Mouse (Mus musculus): ENCODE results near the gene Zscan18. TPM values are rescaled to one million over a fixed set of nuclear protein-coding genes. Genes with fewer than 3 reads are reported as not detected.

Gene Zscan18
- total RNA-seq (2014; rRNA removed) (19.2 and 34.3 TPM in 2 replicates), polyA plus RNA-seq (2015; fragmentation: Nextera tagmentation; extraction: Ambion mirVana) (25.5 and 27.0 TPM in 2 replicates)

GRCm38 (mm10) chr7:12802866-12803726 lies at the start of gene Zscan18:
Gene Zscan18, minus strand, starts transcription at chr7:12803635.
- H3K9me3 ChIP-seq (ENCODE audit: low read length) = no peaks in the 10 kb centered on the region
- H3K27ac ChIP-seq (ENCODE audit: low read depth, low read length) = peak within 1 kb of the TSS; percentile 88
- H3K27me3 ChIP-seq (ENCODE audit: insufficient read depth, low read length) = no peaks in the 10 kb centered on the region
- H3K4me3 ChIP-seq (ENCODE audit: low read depth, low read length) = peak within 1 kb of the TSS; percentile 48
- DNase-seq (ENCODE audit: low spot score) (peak; percentile 94), ATAC-seq (ENCODE audit: low FRiP score) (peak; percentile 99)
- no peaks in the 10 kb centered on the region; the same call in 1 of the 2 replicates for H3K4me1 ChIP-seq (ENCODE audit: insufficient read depth, low read length)
- H3K9ac ChIP-seq (replicated peaks; ENCODE audit: low read length, poor library complexity, severe bottlenecking) = peak within 1 kb of the TSS; percentile 72
- peak within 1 kb of the TSS; percentile 83 for H3K4me2 ChIP-seq (ENCODE audit: low read depth, low read length, poor library complexity, severe bottlenecking)
- no peak for TF ChIP-seq CTCF (IDR thresholded peaks at IDR 0.05)
- H3K36me3 ChIP-seq (ENCODE audit: insufficient read depth, low read length) = peaks cover 12% of the 10 kb centered on the region
- 4% methylated on average over 29 of the region's 31 CpGs for WGBS

GRCm38 (mm10) chr7:12835779-12836178 lies 32.3 kb upstream of the Zscan18 start:
- Histone ChIP-seq H3K9me3 (ENCODE audit: low read length) (peaks cover 22% of the 10 kb centered on the region), H3K9ac (replicated peaks; ENCODE audit: low read length, poor library complexity, severe bottlenecking) (no peak overlapping the region), H3K4me1 (ENCODE audit: insufficient read depth, low read length) (no peaks in the 10 kb centered on the region), H3K4me2 (ENCODE audit: low read depth, low read length, poor library complexity, severe bottlenecking) (peak overlapping the region; percentile 57; the same call in 1 of the 2 replicates), H3K27ac (ENCODE audit: low read depth, low read length) (no peak overlapping the region), H3K4me3 (ENCODE audit: low read depth, low read length) (peak overlapping the region; percentile 62), H3K27me3 (ENCODE audit: insufficient read depth, low read length) (no peaks in the 10 kb centered on the region), H3K36me3 (ENCODE audit: insufficient read depth, low read length) (peaks cover 13% of the 10 kb centered on the region; the same call in 1 of the 2 replicates)
- DNase-seq (ENCODE audit: low spot score) = no peak
- ATAC-seq (ENCODE audit: low FRiP score) = no peak
- WGBS = 97% methylated on average over 4 of the region's 4 CpGs
- TF ChIP-seq CTCF (IDR thresholded peaks at IDR 0.05) = no peak

GRCm38 (mm10) chr7:12835193-12835671 lies 31.8 kb upstream of the Zscan18 start:
- Histone ChIP-seq H3K4me1 (ENCODE audit: insufficient read depth, low read length) (no peaks in the 10 kb centered on the region), H3K27me3 (ENCODE audit: insufficient read depth, low read length) (no peaks in the 10 kb centered on the region), H3K36me3 (ENCODE audit: insufficient read depth, low read length) (peaks cover 9% of the 10 kb centered on the region; the same call in 1 of the 2 replicates), H3K27ac (ENCODE audit: low read depth, low read length) (peak overlapping the region; percentile 57; the same call in 1 of the 2 replicates), H3K9me3 (ENCODE audit: low read length) (peaks cover 17% of the 10 kb centered on the region), H3K4me2 (ENCODE audit: low read depth, low read length, poor library complexity, severe bottlenecking) (peak overlapping the region; percentile 57), H3K9ac (replicated peaks; ENCODE audit: low read length, poor library complexity, severe bottlenecking) (peak overlapping the region; percentile 70), H3K4me3 (ENCODE audit: low read depth, low read length) (peak overlapping the region; percentile 62)
- DNase-seq (ENCODE audit: low spot score) (no peak), ATAC-seq (ENCODE audit: low FRiP score) (peak; percentile 57)
- 42% methylated on average over 13 of the region's 13 CpGs for WGBS
- TF ChIP-seq CTCF (IDR thresholded peaks at IDR 0.05) = no peak

- TF ChIP-seq CTCF (IDR thresholded peaks at IDR 0.05) = peak; percentile 43
- peak; percentile 88 for DNase-seq (ENCODE audit: low spot score)
- no peaks in the 10 kb centered on the region for H3K27me3 ChIP-seq (ENCODE audit: insufficient read depth, low read length)
- peaks cover 14% of the 10 kb centered on the region; the same call in 1 of the 2 replicates for H3K9me3 ChIP-seq (ENCODE audit: low read length)
- WGBS = 4% methylated on average over 47 of the region's 47 CpGs
- ATAC-seq (ENCODE audit: low FRiP score) = peak; percentile 94
- H3K4me1 ChIP-seq (ENCODE audit: insufficient read depth, low read length) = no peaks in the 10 kb centered on the region
- peaks cover 7% of the 10 kb centered on the region; the same call in 1 of the 2 replicates for H3K36me3 ChIP-seq (ENCODE audit: insufficient read depth, low read length)
- peak within 1 kb of the TSS; percentile 62 for H3K4me3 ChIP-seq (ENCODE audit: low read depth, low read length)
- H3K9ac ChIP-seq (replicated peaks; ENCODE audit: low read length, poor library complexity, severe bottlenecking) = peak within 1 kb of the TSS; percentile 70
- H3K4me2 ChIP-seq (ENCODE audit: low read depth, low read length, poor library complexity, severe bottlenecking) = peak within 1 kb of the TSS; percentile 57
- peak within 1 kb of the TSS; percentile 57 for H3K27ac ChIP-seq (ENCODE audit: low read depth, low read length)
These were observed 31.0 kb upstream of the Zscan18 start, which contains the start of gene Zfp110 for GRCm38 (mm10) chr7:12834162-12835120. Gene Zfp110, plus strand, starts transcription at chr7:12834761.

- ATAC-seq (ENCODE audit: low FRiP score) (peak; percentile 96), DNase-seq (ENCODE audit: low spot score) (peak; percentile 96)
- under 1% methylated on average over 40 of the region's 40 CpGs for WGBS
- H3K9ac ChIP-seq (replicated peaks; ENCODE audit: low read length, poor library complexity, severe bottlenecking) = peak within 1 kb of the TSS; percentile 98
- peak within 1 kb of the TSS; percentile 67 for H3K4me2 ChIP-seq (ENCODE audit: low read depth, low read length, poor library complexity, severe bottlenecking)
- H3K4me1 ChIP-seq (ENCODE audit: insufficient read depth, low read length) = peaks cover 6% of the 10 kb centered on the region; the same call in 1 of the 2 replicates
- no peak for TF ChIP-seq CTCF (IDR thresholded peaks at IDR 0.05)
- no peaks in the 10 kb centered on the region for H3K27me3 ChIP-seq (ENCODE audit: insufficient read depth, low read length)
- H3K36me3 ChIP-seq (ENCODE audit: insufficient read depth, low read length) = no peaks in the 10 kb centered on the region
- peaks cover 12% of the 10 kb centered on the region; the same call in 1 of the 2 replicates for H3K9me3 ChIP-seq (ENCODE audit: low read length)
- H3K4me3 ChIP-seq (ENCODE audit: low read depth, low read length) = peak within 1 kb of the TSS; percentile 84
- peak within 1 kb of the TSS; percentile 94 for H3K27ac ChIP-seq (ENCODE audit: low read depth, low read length)
These were observed 15.3 kb upstream of the Zscan18 start, which contains the start of gene Zfp329 for GRCm38 (mm10) chr7:12818521-12819295. Gene Zfp329, minus strand, starts transcription at chr7:12818858.
